In the genomic region with DNA sequence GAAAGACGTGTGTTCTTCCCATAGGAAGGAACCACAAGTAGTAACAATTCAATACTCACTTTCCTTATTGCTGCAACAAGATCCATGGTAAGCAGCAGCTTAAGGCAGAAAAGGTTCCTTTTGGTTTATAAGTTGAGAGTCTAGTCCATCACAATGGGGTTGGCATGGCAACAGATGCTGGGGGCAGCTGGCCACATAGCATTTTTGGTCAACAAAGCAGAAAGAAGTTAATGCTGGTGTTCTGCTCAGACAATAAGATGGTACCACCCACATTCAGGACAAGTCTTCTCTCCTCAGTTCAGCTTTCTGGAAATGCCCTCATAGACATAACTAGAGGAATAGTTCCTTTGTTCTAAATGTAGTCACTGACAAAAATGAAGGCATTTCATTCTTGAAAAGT, we compare ENCODE assay signal across 11 mouse cellular contexts. TPM values are rescaled to one million over a fixed set of nuclear protein-coding genes. Genes with fewer than 3 reads are reported as not detected.
DNase-seq lines count a peak whose midpoint lies in the region; ATAC-seq and TF ChIP-seq lines count a peak whose summit lies in the region.
"Had no signal": no experiment of that assay in that cellular context is flagged by ENCODE, and none has a peak within 500 bp of the region (broad histone marks: within the 10 kb centered on the region; RNA-seq: fewer than 3 reads in every experiment).

TSS of gene Hdac9 (minus strand) at position 101 of the 400 bp plus-strand sequence.

- H3K36me3 ChIP-seq in heart, embryonic 16.5 days (ENCODE audit: control insufficient read depth, insufficient read depth): no peaks in the 10 kb centered on the region
- no peaks in the 10 kb centered on the region for H3K36me3 ChIP-seq in kidney, adult 2 months (ENCODE audit: control insufficient read depth, insufficient read depth, low read length)
- H3K36me3 ChIP-seq: liver, embryonic 15.5 days had no signal

- H3K27ac ChIP-seq in heart, embryonic 16.5 days (ENCODE audit: low read length): no peak within 1 kb of the TSS
- no peak within 1 kb of the TSS for H3K27ac ChIP-seq in kidney, adult 2 months (ENCODE audit: insufficient read depth, low read depth, low read length)
- H3K27ac ChIP-seq: liver, embryonic 15.5 days had no signal

- no peak for DNase-seq in gastrocnemius, postnatal 4 days (ENCODE audit: low spot score in 2 of 2)
- DNase-seq in gastrocnemius, postnatal 36 days: no peak
- no peak for DNase-seq in brain, embryonic 14.5 days (ENCODE audit: low read depth)
- no peak for DNase-seq in left cerebral cortex, adult 8-10 months (ENCODE audit: low spot score in 2 of 2)
- no peak for DNase-seq in urinary bladder, adult 2 months (ENCODE audit: low spot score)
- no peak for DNase-seq in kidney, adult 2 months
- no peak for DNase-seq in kidney, postnatal 14 days
- DNase-seq: kidney, adult 8-10 months; right cerebral cortex, postnatal 25 days had no signal

- H3K4me2 ChIP-seq in heart, embryonic 16.5 days (ENCODE audit: low read depth, low read length): no peak within 1 kb of the TSS
- H3K4me2 ChIP-seq: liver, embryonic 15.5 days had no signal

- no peak for TF ChIP-seq CTCF in brain, embryonic 14.5 days (IDR thresholded peaks at IDR 0.05; ENCODE audit: borderline replicate concordance, extremely low read depth, insufficient read depth, insufficient read length)
- TF ChIP-seq CTCF in kidney, adult 2 months (conservative IDR thresholded peaks at IDR 0.05; ENCODE audit: insufficient read depth, insufficient read length, low read depth, low read length): no peak

- intact Hi-C loops in gastrocnemius, postnatal 36 days (cut with DNase I): no loop called here

- no peak for TF ChIP-seq POLR2A in brain, embryonic 14.5 days (IDR thresholded peaks at IDR 0.05; ENCODE audit: borderline replicate concordance, extremely low read depth, insufficient read depth, insufficient read length, poor library complexity, severe bottlenecking)
- no peak for TF ChIP-seq POLR2A in kidney, adult 2 months (IDR thresholded peaks at IDR 0.05; ENCODE audit: low read depth, low read length)

- ATAC-seq in heart, embryonic 16.5 days (replicated peaks; ENCODE audit: extremely low read depth, insufficient read depth, low FRiP score): no peak

- no peaks in the 10 kb centered on the region for H3K4me1 ChIP-seq in heart, embryonic 16.5 days (ENCODE audit: control insufficient read depth, insufficient read depth, low read length)
- no peaks in the 10 kb centered on the region for H3K4me1 ChIP-seq in kidney, adult 2 months (ENCODE audit: control insufficient read depth, insufficient read depth, low read length)
- H3K4me1 ChIP-seq: liver, embryonic 15.5 days had no signal

- no peaks in the 10 kb centered on the region for H3K9me3 ChIP-seq in heart, embryonic 16.5 days (replicated peaks; ENCODE audit: control insufficient read depth, low read length)
- H3K9me3 ChIP-seq: liver, embryonic 15.5 days had no signal

- H3K4me3 ChIP-seq in heart, embryonic 16.5 days (ENCODE audit: low read length): no peak within 1 kb of the TSS
- H3K4me3 ChIP-seq in kidney, adult 2 months (ENCODE audit: insufficient read depth, low read depth, low read length): no peak within 1 kb of the TSS
- H3K4me3 ChIP-seq: liver, embryonic 15.5 days had no signal

- no peaks in the 10 kb centered on the region for H3K27me3 ChIP-seq in heart, embryonic 16.5 days (ENCODE audit: control insufficient read depth, insufficient read depth, low read length)
- H3K27me3 ChIP-seq in kidney, adult 2 months (replicated peaks; ENCODE audit: control insufficient read depth, insufficient read depth, low read length): no peaks in the 10 kb centered on the region
- H3K27me3 ChIP-seq: liver, embryonic 15.5 days had no signal

- 37% methylated on average over 1 of the region's 1 CpGs for WGBS in heart, embryonic 16.5 days
- 46% methylated on average over 1 of the region's 1 CpGs for WGBS in kidney, adult 2 months

- H3K9ac ChIP-seq in heart, embryonic 16.5 days (ENCODE audit: low read length): no peak within 1 kb of the TSS
- H3K9ac ChIP-seq: liver, embryonic 15.5 days had no signal

RNA-seq across cellular contexts. Expression of gene Hdac9, which starts in this region (rescaled TPM):
- 10 to 100 TPM; 18.7 to 22.5 TPM for total RNA-seq in gastrocnemius, postnatal 4 days (2021)
- total RNA-seq in gastrocnemius, postnatal 36 days (2021): 1 to 10 TPM; 2.7 to 5.8 TPM
- 8.2 and 11.0 TPM in 2 replicates for polyA plus RNA-seq in brain, embryonic 14.5 days (2012; rRNA removed)
- polyA plus RNA-seq in heart, embryonic 16.5 days (2015; fragmentation: Nextera tagmentation; extraction: Ambion mirVana): 21.4 and 25.5 TPM in 2 replicates
- 10 to 100 TPM; 42.9 to 51.3 (median 46.1) TPM for total RNA-seq in left cerebral cortex, adult 8-10 months (2022)
- 2.7 and 3.1 TPM in 2 replicates for polyA plus RNA-seq in urinary bladder, adult 2 months (2012; rRNA removed)
- polyA plus RNA-seq in kidney, adult 2 months (2012; rRNA removed): 1.1 and 1.3 TPM in 2 replicates
